Mouse (Mus musculus): ENCODE data around the gene Fndc7. TPM values are rescaled to one million over a fixed set of nuclear protein-coding genes. Genes with fewer than 3 reads are reported as not detected.

The Fndc7 gene
- polyA plus RNA-seq, 1 experiment from 2014 or later = 0.26 TPM

Other genes with a start within 250 kb of the Fndc7 start
- 50.2 and 58.9 TPM in 2 replicates for gene Clcc1, start 236.1 kb downstream of the Fndc7 start, polyA plus RNA-seq (2016; fragmentation: Nextera tagmentation; extraction: Ambion mirVana)
- gene Gpsm2, start 167.7 kb downstream of the Fndc7 start, polyA plus RNA-seq (2016; fragmentation: Nextera tagmentation; extraction: Ambion mirVana) = 35.6 and 38.7 TPM in 2 replicates
- gene Aknad1, start 150.3 kb downstream of the Fndc7 start, polyA plus RNA-seq (2016; fragmentation: Nextera tagmentation; extraction: Ambion mirVana) = not detected in 2 replicates
- gene Stxbp3, start 49.5 kb downstream of the Fndc7 start, polyA plus RNA-seq (2016; fragmentation: Nextera tagmentation; extraction: Ambion mirVana) = 29.4 and 30.8 TPM in 2 replicates
- 56.4 and 64.3 TPM in 2 replicates for gene Prpf38b, start 21.7 kb upstream of the Fndc7 start, polyA plus RNA-seq (2016; fragmentation: Nextera tagmentation; extraction: Ambion mirVana)
- gene Henmt1, start 49.9 kb upstream of the Fndc7 start, polyA plus RNA-seq (2016; fragmentation: Nextera tagmentation; extraction: Ambion mirVana) = 0.18 and 0.33 TPM in 2 replicates
- not detected in 2 replicates for gene Gm9857, start 50.4 kb upstream of the Fndc7 start, polyA plus RNA-seq (2016; fragmentation: Nextera tagmentation; extraction: Ambion mirVana)
- 4.6 and 5.6 TPM in 2 replicates for gene Fam102b, start 137.6 kb upstream of the Fndc7 start, polyA plus RNA-seq (2016; fragmentation: Nextera tagmentation; extraction: Ambion mirVana)
- gene Slc25a54, start 190.5 kb upstream of the Fndc7 start, polyA plus RNA-seq (2016; fragmentation: Nextera tagmentation; extraction: Ambion mirVana) = not detected in 2 replicates
- 40.4 and 42.5 TPM in 2 replicates for gene Slc25a24, start 233.1 kb upstream of the Fndc7 start, polyA plus RNA-seq (2016; fragmentation: Nextera tagmentation; extraction: Ambion mirVana)

Measured in heart, embryonic 10.5 days (tissue).